Mouse (Mus musculus) A20 (cell line): Measurements from ENCODE around the gene Gm29797.

Experiments used
- DNase-seq: peaks from one replicate; pipeline ENCODE4 v3.0.0-alpha.2; 2011; ENCODE audit warnings: low read depth, low spot score

Gm29797 gene

DNA sequence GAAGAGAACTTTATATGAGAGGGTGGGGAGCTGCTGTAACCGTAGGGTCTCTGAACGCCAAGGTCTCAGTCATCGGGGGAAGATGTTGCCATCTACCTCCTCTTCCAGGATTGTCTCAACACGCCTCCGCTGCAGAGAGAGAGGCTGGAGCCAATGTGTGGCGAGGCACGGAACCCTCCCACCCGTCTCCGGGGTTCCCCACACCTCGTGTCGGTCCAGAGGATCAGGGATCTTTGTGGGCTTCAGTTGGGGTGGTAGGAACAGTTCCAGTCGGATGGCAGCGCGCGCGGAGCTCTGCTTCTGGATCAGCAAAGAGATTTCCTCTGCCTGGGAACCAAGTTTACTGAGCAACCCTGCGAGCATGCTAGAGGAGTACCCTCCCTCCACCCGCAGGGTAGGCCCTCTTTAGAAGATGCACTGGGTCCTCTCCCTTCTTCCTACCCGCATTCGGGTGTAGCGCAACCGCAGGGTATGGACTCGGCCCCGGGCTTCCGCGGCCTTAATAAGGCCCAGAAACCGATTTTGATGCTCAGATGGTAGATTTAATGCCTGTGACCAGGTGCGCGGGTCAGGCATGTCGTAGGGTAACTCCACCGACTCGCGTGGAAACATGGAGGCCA is 40.1 kb downstream of the Gm29797 start:
- DNase-seq: no peak

DNA sequence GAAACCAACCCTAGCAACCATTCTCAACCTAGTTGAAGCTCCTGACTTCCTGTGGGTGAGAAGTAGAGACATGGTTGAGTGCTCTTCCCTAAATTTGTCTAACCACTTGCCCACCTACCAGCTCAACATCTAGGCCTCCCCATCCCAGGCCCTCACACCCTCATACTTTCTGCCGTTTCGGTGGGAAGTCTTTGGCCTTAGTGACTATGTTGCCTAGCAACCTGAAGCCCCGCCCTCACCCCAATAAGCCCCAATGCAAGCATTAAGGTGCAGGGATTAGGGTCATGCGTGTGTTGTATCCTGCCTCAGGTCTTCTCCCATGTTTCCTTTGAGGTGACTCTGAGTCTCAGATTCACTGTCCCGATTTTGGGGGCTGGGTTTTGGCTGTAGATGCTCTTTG is 41.4 kb downstream of the Gm29797 start, which contains the start of gene Lkaaear1:
Gene Lkaaear1 (minus strand): TSS at position 202 of the 400 bp plus-strand sequence.
- no peak for DNase-seq

- peak; percentile 56 for DNase-seq
These were observed 49.8 kb downstream of the Gm29797 start for GRCm38 (mm10) chr2:181706668-181707067.
